Mouse (Mus musculus) heart, embryonic 14.5 days (tissue): ENCODE data around the gene Rnf145. TPM values are rescaled to one million over a fixed set of nuclear protein-coding genes. Genes with fewer than 3 reads are reported as not detected.

ENCODE experiments used
- ATAC-seq: fragments of 200-750 bp; cut with Nextera tagmentation; 2 replicates; pipeline ENCODE4 v1.8.0; 2017; ENCODE audit warnings: low read depth, moderate TSS enrichment; ENCODE audit not compliant: insufficient number of reproducible peaks, insufficient read depth, low FRiP score
- H3K27ac ChIP-seq, 2 experiments: fragments of 200-500 bp in 1 of 2; fragments of 300-500 bp in 1 of 2; sonication (generic) in 1 of 2; replicated peaks in 1 of 2; 2 replicates each; pipeline ENCODE4 v1.5.1; 2012 to 2014; ENCODE audit warnings: low read depth in 2 of 2, low read length in 2 of 2, control low read depth in 1 of 2, mild to moderate bottlenecking in 1 of 2, mixed read lengths in 1 of 2; ENCODE audit not compliant: control insufficient read depth in 1 of 2, insufficient read depth in 1 of 2
- H3K27me3 ChIP-seq: fragments of 300-500 bp; sonication (generic); 2 replicates; pipeline ENCODE4 v1.6.1; 2014; ENCODE audit warnings: mild to moderate bottlenecking, low read length, control low read depth; ENCODE audit not compliant: control insufficient read depth, insufficient read depth
- H3K36me3 ChIP-seq: fragments of 300-500 bp; sonication (generic); 2 replicates; pipeline ENCODE4 v1.6.1; 2014; ENCODE audit warnings: mild to moderate bottlenecking, control low read depth, low read length, mixed read lengths; ENCODE audit not compliant: control insufficient read depth, insufficient read depth
- H3K4me1 ChIP-seq, 2 experiments: fragments of 200-500 bp in 1 of 2; fragments of 300-500 bp in 1 of 2; sonication (generic) in 1 of 2; 2 replicates each; pipeline ENCODE4 v1.6.1; 2012 to 2014; ENCODE audit warnings: low read length in 2 of 2, control low read depth in 1 of 2, mixed read lengths in 1 of 2; ENCODE audit not compliant: control insufficient read depth in 2 of 2, insufficient read depth in 2 of 2
- H3K4me2 ChIP-seq: fragments of 300-500 bp; sonication (generic); 2 replicates; pipeline ENCODE4 v1.6.1; 2014; ENCODE audit warnings: mild to moderate bottlenecking, low read length
- H3K4me3 ChIP-seq, 2 experiments: fragments of 200-500 bp in 1 of 2; fragments of 300-500 bp in 1 of 2; sonication (generic) in 1 of 2; 2 replicates each; pipeline ENCODE4 v1.5.1; 2012 to 2014; ENCODE audit warnings: low read length in 2 of 2, mild to moderate bottlenecking in 2 of 2, control low read depth in 1 of 2, low read depth in 1 of 2, moderate library complexity in 1 of 2; ENCODE audit not compliant: control insufficient read depth in 1 of 2, insufficient read depth in 1 of 2
- H3K9ac ChIP-seq: fragments of 300-500 bp; sonication (generic); 2 replicates; pipeline ENCODE4 v1.6.1; 2014; ENCODE audit warnings: mild to moderate bottlenecking, low read length
- H3K9me3 ChIP-seq: fragments of 300-500 bp; sonication (generic); 2 replicates; pipeline ENCODE4 v1.6.1; 2016; ENCODE audit warnings: low read length, control low read depth; ENCODE audit not compliant: control insufficient read depth
- WGBS: fragments of 180-500 bp; shearing (Covaris S2); extraction: QIAGEN DNeasy Blood & Tissue Kit; methylation state at CpG from one replicate; pipeline ENCODE4 v1.1.7; 2014; 5-methylcytosine and 5-hydroxymethylcytosine counted together
- polyA plus RNA-seq: library from polyadenylated mRNA; unstranded; fragments of >200 nt; fragmentation: Nextera tagmentation; extraction: Ambion mirVana; gene quantifications from 2 replicates; pipeline ENCODE4 v1.2.1, GENCODE M21; 2014

Rnf145 gene
- polyA plus RNA-seq, 1 experiment from 2014 or later, result 66.7 TPM

- no peak for ATAC-seq
- Histone ChIP-seq H3K4me3 (no peak overlapping the region), H3K27ac (no peak overlapping the region), H3K4me2 (no peak overlapping the region), H3K9me3 (peaks cover 3% of the 10 kb centered on the region; the same call in 1 of the 2 replicates), H3K27me3 (no peaks in the 10 kb centered on the region), H3K4me1 (peaks cover 0 to 9% of the 10 kb centered on the region in 2 experiments; a peak in 2 of 4 replicates), H3K36me3 (peaks cover 83% of the 10 kb centered on the region), H3K9ac (no peak overlapping the region)
- 53% methylated on average over 8 of the region's 8 CpGs for WGBS
Measured at GRCm38 (mm10) chr11:44530382-44530781, 11.6 kb downstream of the Rnf145 start.

- ATAC-seq, result no peak
- Histone ChIP-seq H3K36me3 (peaks cover 81% of the 10 kb centered on the region), H3K9me3 (peaks cover under 1% of the 10 kb centered on the region; the same call in 1 of the 2 replicates), H3K4me2 (no peak overlapping the region), H3K4me3 (no peak overlapping the region), H3K4me1 (peaks cover 0 to 9% of the 10 kb centered on the region in 2 experiments; a peak in 2 of 4 replicates), H3K27ac (no peak overlapping the region), H3K9ac (no peak overlapping the region), H3K27me3 (no peaks in the 10 kb centered on the region)
- 69% methylated on average over 11 of the region's 11 CpGs for WGBS
Measured at GRCm38 (mm10) chr11:44530867-44531266, 12.1 kb downstream of the Rnf145 start.

- Histone ChIP-seq H3K4me1 (peaks cover 0 to 9% of the 10 kb centered on the region in 2 experiments; a peak in 2 of 4 replicates), H3K9ac (no peak overlapping the region), H3K36me3 (peaks cover 77% of the 10 kb centered on the region), H3K9me3 (no peaks in the 10 kb centered on the region), H3K4me2 (no peak overlapping the region), H3K4me3 (no peak overlapping the region), H3K27ac (no peak overlapping the region), H3K27me3 (no peaks in the 10 kb centered on the region)
- no peak for ATAC-seq
- 88% methylated on average over 4 of the region's 4 CpGs for WGBS
Measured at GRCm38 (mm10) chr11:44531617-44532016, 12.9 kb downstream of the Rnf145 start.

- ATAC-seq, result no peak
- no peaks in the 10 kb centered on the region for H3K27me3 ChIP-seq
- no peak overlapping the region for H3K27ac ChIP-seq
- WGBS, result 89% methylated on average over 17 of the region's 17 CpGs
- H3K4me2 ChIP-seq, result no peak overlapping the region
- H3K9ac ChIP-seq, result no peak overlapping the region
- H3K9me3 ChIP-seq, result no peaks in the 10 kb centered on the region
- H3K36me3 ChIP-seq, result peaks cover 81% of the 10 kb centered on the region
- no peak overlapping the region for H3K4me3 ChIP-seq
- peaks cover 0 to 9% of the 10 kb centered on the region in 2 experiments; a peak in 2 of 4 replicates for H3K4me1 ChIP-seq
Measured at GRCm38 (mm10) chr11:44532846-44533781, 14.3 kb downstream of the Rnf145 start.

- Histone ChIP-seq H3K27me3 (no peaks in the 10 kb centered on the region), H3K4me1 (peaks cover 0 to 9% of the 10 kb centered on the region in 2 experiments; a peak in 2 of 4 replicates), H3K36me3 (peaks cover 78% of the 10 kb centered on the region), H3K27ac (no peak overlapping the region), H3K4me2 (no peak overlapping the region), H3K9me3 (no peaks in the 10 kb centered on the region), H3K9ac (no peak overlapping the region), H3K4me3 (no peak overlapping the region)
- 81% methylated on average over 12 of the region's 12 CpGs for WGBS
- no peak for ATAC-seq
Measured at GRCm38 (mm10) chr11:44534999-44535750, 16.4 kb downstream of the Rnf145 start.

- Histone ChIP-seq H3K9me3 (no peaks in the 10 kb centered on the region), H3K4me3 (no peak overlapping the region), H3K27ac (no peak overlapping the region), H3K4me2 (no peak overlapping the region), H3K4me1 (no peaks in the 10 kb centered on the region), H3K9ac (no peak overlapping the region), H3K27me3 (no peaks in the 10 kb centered on the region), H3K36me3 (peaks cover 73% of the 10 kb centered on the region)
- WGBS, result 92% methylated on average over 7 of the region's 7 CpGs
- no peak for ATAC-seq
Measured at GRCm38 (mm10) chr11:44537403-44537802, 18.6 kb downstream of the Rnf145 start.

GRCm38 (mm10) chr11:44538101-44538500, 19.3 kb downstream of the Rnf145 start:
- H3K9ac ChIP-seq, result no peak overlapping the region
- H3K27me3 ChIP-seq, result no peaks in the 10 kb centered on the region
- H3K4me3 ChIP-seq, result no peak overlapping the region
- no peaks in the 10 kb centered on the region for H3K4me1 ChIP-seq
- ATAC-seq, result no peak
- H3K27ac ChIP-seq, result no peak overlapping the region
- H3K9me3 ChIP-seq, result no peaks in the 10 kb centered on the region
- no peak overlapping the region for H3K4me2 ChIP-seq
- H3K36me3 ChIP-seq, result peaks cover 71% of the 10 kb centered on the region
- WGBS, result 86% methylated on average over 3 of the region's 3 CpGs
